ENCODE assay signal across 9 mouse cellular contexts in the genomic region with DNA sequence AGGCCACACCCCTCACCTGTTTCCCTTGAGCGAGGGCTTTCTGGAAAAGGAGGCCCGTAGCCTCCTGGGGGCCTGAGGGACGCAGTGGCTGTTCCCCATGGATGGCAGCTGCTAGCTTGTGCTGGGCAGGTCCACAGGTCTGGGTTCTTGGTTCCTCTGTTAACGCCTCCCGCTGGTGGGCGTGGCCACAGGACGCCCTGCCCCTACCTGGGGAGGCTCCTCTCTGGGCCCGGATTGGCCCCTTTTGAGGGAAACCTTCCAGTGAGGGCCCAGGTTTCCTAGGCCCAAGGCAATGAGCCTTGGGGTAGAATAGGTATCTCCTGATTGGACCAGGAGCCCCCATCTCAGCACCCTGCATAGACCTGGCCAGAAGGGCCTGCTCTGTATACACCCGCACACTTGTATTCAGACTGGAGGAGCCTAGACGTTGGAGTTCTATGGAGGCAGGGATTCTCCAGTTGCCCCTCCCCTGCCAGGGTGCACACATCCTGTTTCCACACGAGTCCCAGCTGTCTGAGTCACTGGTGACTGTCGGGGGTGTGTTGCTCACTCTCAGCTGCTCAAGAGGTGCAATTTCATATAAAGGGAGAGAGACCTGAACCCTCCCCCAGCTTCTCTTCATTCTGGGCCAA. TPM values are rescaled to one million over a fixed set of nuclear protein-coding genes. Genes with fewer than 3 reads are reported as not detected.
DNase-seq lines count a peak whose midpoint lies in the region; ATAC-seq and TF ChIP-seq lines count a peak whose summit lies in the region.
"Had no signal": no experiment of that assay in that cellular context is flagged by ENCODE, and none has a peak within 500 bp of the region (broad histone marks: within the 10 kb centered on the region; RNA-seq: fewer than 3 reads in every experiment).

No protein-coding gene starts in this region.

- no peak overlapping the region for H3K4me2 ChIP-seq in forebrain, embryonic 16.5 days (ENCODE audit: low read length)
- peak overlapping the region; percentile 34 for H3K4me2 ChIP-seq in embryonic facial prominence, embryonic 15.5 days (replicated peaks)
- H3K4me2 ChIP-seq in limb, embryonic 14.5 days (replicated peaks; ENCODE audit: low read depth, low read length, severe bottlenecking): no peak overlapping the region

- H3K27me3 ChIP-seq in forebrain, embryonic 10.5 days (ENCODE audit: poor library complexity, severe bottlenecking): no peaks in the 10 kb centered on the region
- no peaks in the 10 kb centered on the region for H3K27me3 ChIP-seq in forebrain, embryonic 16.5 days (replicated peaks; ENCODE audit: control insufficient read depth, insufficient read depth, low read length)
- H3K27me3 ChIP-seq in embryonic facial prominence, embryonic 15.5 days: no peaks in the 10 kb centered on the region
- no peaks in the 10 kb centered on the region for H3K27me3 ChIP-seq in limb, embryonic 14.5 days (ENCODE audit: control insufficient read depth, insufficient read depth, low read length)

- H3K4me3 ChIP-seq in forebrain, embryonic 10.5 days: 0 out of 2 replicates have a peak overlapping the region, but pooled peaks have one; percentile 12
- H3K4me3 ChIP-seq in forebrain, embryonic 16.5 days (replicated peaks; ENCODE audit: low read length): no peak overlapping the region
- H3K4me3 ChIP-seq in embryonic facial prominence, embryonic 15.5 days (replicated peaks): peak overlapping the region; percentile 28
- H3K4me3 ChIP-seq in limb, embryonic 14.5 days (replicated peaks; ENCODE audit: low read length): no peak overlapping the region
- no peak overlapping the region for H3K4me3 ChIP-seq in olfactory bulb, adult 2 months (ENCODE audit: insufficient read depth, low read depth, low read length)
- H3K4me3 ChIP-seq: heart, adult 2 months had no signal

- no peak overlapping the region for H3K9ac ChIP-seq in forebrain, embryonic 16.5 days (replicated peaks; ENCODE audit: low read depth, low read length)
- no peak overlapping the region for H3K9ac ChIP-seq in embryonic facial prominence, embryonic 15.5 days
- no peak overlapping the region for H3K9ac ChIP-seq in limb, embryonic 14.5 days (ENCODE audit: low read depth, low read length, severe bottlenecking)

- H3K4me1 ChIP-seq in forebrain, embryonic 10.5 days: peaks cover 18% of the 10 kb centered on the region
- H3K4me1 ChIP-seq in forebrain, embryonic 16.5 days (replicated peaks; ENCODE audit: control insufficient read depth, insufficient read depth, low read length): peaks cover 8% of the 10 kb centered on the region
- peaks cover 26% of the 10 kb centered on the region for H3K4me1 ChIP-seq in embryonic facial prominence, embryonic 15.5 days
- H3K4me1 ChIP-seq in limb, embryonic 14.5 days (ENCODE audit: control insufficient read depth, insufficient read depth, low read length): peaks cover 8% of the 10 kb centered on the region; the same call in 1 of the 2 replicates
- peaks cover 36% of the 10 kb centered on the region for H3K4me1 ChIP-seq in olfactory bulb, adult 2 months (ENCODE audit: control insufficient read depth, insufficient read depth, low read length)

- H3K36me3 ChIP-seq in forebrain, embryonic 10.5 days (replicated peaks): peaks cover 46% of the 10 kb centered on the region
- H3K36me3 ChIP-seq in forebrain, embryonic 16.5 days (ENCODE audit: control insufficient read depth, insufficient read depth): peaks cover 30% of the 10 kb centered on the region
- H3K36me3 ChIP-seq in embryonic facial prominence, embryonic 15.5 days: peaks cover 44% of the 10 kb centered on the region
- H3K36me3 ChIP-seq in limb, embryonic 14.5 days (ENCODE audit: control insufficient read depth, insufficient read depth, low read length): peaks cover 43% of the 10 kb centered on the region

- no peak for ATAC-seq in forebrain, embryonic 16.5 days
- ATAC-seq in embryonic facial prominence, embryonic 15.5 days (ENCODE audit: insufficient number of reproducible peaks, low FRiP score, low TSS enrichment, low read depth): peak; percentile 37
- ATAC-seq in limb, embryonic 14.5 days (ENCODE audit: low FRiP score, low read depth): 0 out of 2 replicates have a peak, but pooled peaks have one; percentile 17
- ATAC-seq in monocyte, adult 5-6 weeks (replicated peaks; ENCODE audit: insufficient number of reproducible peaks, low FRiP score, low TSS enrichment, poor library complexity, severe bottlenecking): no peak

- H3K9me3 ChIP-seq in forebrain, embryonic 10.5 days: no peaks in the 10 kb centered on the region
- H3K9me3 ChIP-seq in forebrain, embryonic 16.5 days (ENCODE audit: control insufficient read depth, low read length): no peaks in the 10 kb centered on the region
- H3K9me3 ChIP-seq in embryonic facial prominence, embryonic 15.5 days (replicated peaks): no peaks in the 10 kb centered on the region
- no peaks in the 10 kb centered on the region for H3K9me3 ChIP-seq in limb, embryonic 14.5 days (ENCODE audit: control insufficient read depth, low read length)

- H3K27ac ChIP-seq in forebrain, embryonic 10.5 days: no peak overlapping the region
- no peak overlapping the region for H3K27ac ChIP-seq in forebrain, embryonic 16.5 days (ENCODE audit: low read length)
- H3K27ac ChIP-seq in embryonic facial prominence, embryonic 15.5 days (replicated peaks): peak overlapping the region; percentile 73
- no peak overlapping the region for H3K27ac ChIP-seq in limb, embryonic 14.5 days (replicated peaks; ENCODE audit: low read depth, low read length)
- H3K27ac ChIP-seq in olfactory bulb, adult 2 months (ENCODE audit: insufficient read depth, low read depth, low read length): peak overlapping the region; percentile 12; the same call in 1 of the 2 replicates
- H3K27ac ChIP-seq: heart, adult 2 months had no signal

- TF ChIP-seq CTCF in olfactory bulb, adult 2 months (IDR thresholded peaks at IDR 0.05; ENCODE audit: insufficient read depth, low read depth, low read length): no peak

- WGBS in forebrain, embryonic 10.5 days: 22% methylated on average over 12 of the region's 12 CpGs
- WGBS in forebrain, embryonic 16.5 days: 19% methylated on average over 12 of the region's 12 CpGs
- WGBS in embryonic facial prominence, embryonic 15.5 days: 17% methylated on average over 12 of the region's 12 CpGs
- WGBS in limb, embryonic 14.5 days: 21% methylated on average over 10 of the region's 12 CpGs
- 17% methylated on average over 12 of the region's 12 CpGs for WGBS in olfactory bulb, adult 2 months

- TF ChIP-seq POLR2A in limb, embryonic 14.5 days (IDR thresholded peaks at IDR 0.05; ENCODE audit: borderline replicate concordance, extremely low read depth, insufficient read depth, insufficient read length): no peak
- no peak for TF ChIP-seq POLR2A in olfactory bulb, adult 2 months (IDR thresholded peaks at IDR 0.05; ENCODE audit: insufficient read depth, low read depth, low read length)

- DNase-seq in forebrain, embryonic 10.5 days (ENCODE audit: extremely low spot score, low spot score): no peak
- peak; percentile 86 for DNase-seq in 3134 (ENCODE audit: extremely low read depth, insufficient read length, low spot score)
- DNase-seq in limb, embryonic 14.5 days (ENCODE audit: low spot score): no peak
- no peak for DNase-seq in natural killer cell, adult 2 months (ENCODE audit: low spot score in 2 of 2)

RNA-seq across cellular contexts. Expression of gene Plekhn1, which starts 6.1 kb away (rescaled TPM):
- 21.9 and 23.1 TPM in 2 replicates for polyA plus RNA-seq in forebrain, embryonic 10.5 days (2016; fragmentation: Nextera tagmentation; extraction: Ambion mirVana)
- 27.6 and 31.9 TPM in 2 replicates for polyA plus RNA-seq in forebrain, embryonic 16.5 days (2015; fragmentation: Nextera tagmentation; extraction: Ambion mirVana)
- polyA plus RNA-seq in embryonic facial prominence, embryonic 15.5 days (2015; fragmentation: Nextera tagmentation; extraction: Ambion mirVana): 43.4 and 44.1 TPM in 2 replicates
- polyA plus RNA-seq in limb, embryonic 14.5 days (2012; rRNA removed): 104 and 133 TPM in 2 replicates
- 32.2 and 36.6 TPM in 2 replicates for polyA plus RNA-seq in limb, embryonic 14.5 days (2014; fragmentation: Nextera tagmentation; extraction: Ambion mirVana)
- 117 TPM in 1 of 2 replicates, not detected in the other for polyA plus RNA-seq in olfactory bulb, adult 2 months (2012; ENCODE audit: insufficient read depth, insufficient read length, low replicate concordance, missing spikeins)
- total RNA-seq in monocyte, adult 5-6 weeks (2017): 4.3 to 17.1 TPM (median 16.9 TPM) in 3 replicates

RNA-seq across cellular contexts. Expression of gene Noc2l, which starts 7.3 kb away (rescaled TPM):
- 122 and 124 TPM in 2 replicates for polyA plus RNA-seq in forebrain, embryonic 10.5 days (2016; fragmentation: Nextera tagmentation; extraction: Ambion mirVana)
- polyA plus RNA-seq in forebrain, embryonic 16.5 days (2015; fragmentation: Nextera tagmentation; extraction: Ambion mirVana): 55.3 and 61.4 TPM in 2 replicates
- 68.0 and 71.9 TPM in 2 replicates for polyA plus RNA-seq in embryonic facial prominence, embryonic 15.5 days (2015; fragmentation: Nextera tagmentation; extraction: Ambion mirVana)
- polyA plus RNA-seq in limb, embryonic 14.5 days (2012; rRNA removed): 130 and 147 TPM in 2 replicates
- 61.2 and 62.7 TPM in 2 replicates for polyA plus RNA-seq in limb, embryonic 14.5 days (2014; fragmentation: Nextera tagmentation; extraction: Ambion mirVana)
- polyA plus RNA-seq in olfactory bulb, adult 2 months (2012; ENCODE audit: insufficient read depth, insufficient read length, low replicate concordance, missing spikeins): not detected in 2 replicates
- total RNA-seq in monocyte, adult 5-6 weeks (2017): 33.0 to 53.8 TPM (median 40.5 TPM) in 3 replicates

RNA-seq across cellular contexts. Expression of gene Perm1, which starts 12.8 kb away (rescaled TPM):
- 1.1 TPM in 2 replicates for polyA plus RNA-seq in forebrain, embryonic 10.5 days (2016; fragmentation: Nextera tagmentation; extraction: Ambion mirVana)
- polyA plus RNA-seq in forebrain, embryonic 16.5 days (2015; fragmentation: Nextera tagmentation; extraction: Ambion mirVana): 1.7 and 1.8 TPM in 2 replicates
- 3.8 and 4.6 TPM in 2 replicates for polyA plus RNA-seq in embryonic facial prominence, embryonic 15.5 days (2015; fragmentation: Nextera tagmentation; extraction: Ambion mirVana)
- 0.25 and 0.54 TPM in 2 replicates for polyA plus RNA-seq in limb, embryonic 14.5 days (2012; rRNA removed)
- polyA plus RNA-seq in limb, embryonic 14.5 days (2014; fragmentation: Nextera tagmentation; extraction: Ambion mirVana): 1.0 and 1.2 TPM in 2 replicates
- polyA plus RNA-seq in olfactory bulb, adult 2 months (2012; ENCODE audit: insufficient read depth, insufficient read length, low replicate concordance, missing spikeins): not detected in 2 replicates
- total RNA-seq in monocyte, adult 5-6 weeks (2017): 0.19 to 0.48 TPM in 2 of 3 replicates, not detected in the other

RNA-seq across cellular contexts. Expression of gene AW011738, which starts 25.4 kb away (rescaled TPM):
- 3.9 and 4.4 TPM in 2 replicates for polyA plus RNA-seq in forebrain, embryonic 10.5 days (2016; fragmentation: Nextera tagmentation; extraction: Ambion mirVana)
- polyA plus RNA-seq in forebrain, embryonic 16.5 days (2015; fragmentation: Nextera tagmentation; extraction: Ambion mirVana): 3.3 and 4.0 TPM in 2 replicates
- polyA plus RNA-seq in embryonic facial prominence, embryonic 15.5 days (2015; fragmentation: Nextera tagmentation; extraction: Ambion mirVana): 3.1 and 3.6 TPM in 2 replicates
- 2.2 and 2.4 TPM in 2 replicates for polyA plus RNA-seq in limb, embryonic 14.5 days (2012; rRNA removed)
- 0.41 and 1.4 TPM in 2 replicates for polyA plus RNA-seq in limb, embryonic 14.5 days (2014; fragmentation: Nextera tagmentation; extraction: Ambion mirVana)
- polyA plus RNA-seq in olfactory bulb, adult 2 months (2012; ENCODE audit: insufficient read depth, insufficient read length, low replicate concordance, missing spikeins): not detected in 2 replicates
- 2.6 to 12.3 TPM (median 3.3 TPM) in 3 replicates for total RNA-seq in monocyte, adult 5-6 weeks (2017)

RNA-seq across cellular contexts. Expression of gene Samd11, which starts 26.9 kb away (rescaled TPM):
- polyA plus RNA-seq in forebrain, embryonic 10.5 days (2016; fragmentation: Nextera tagmentation; extraction: Ambion mirVana): 0.42 and 0.78 TPM in 2 replicates
- 0.83 and 2.2 TPM in 2 replicates for polyA plus RNA-seq in forebrain, embryonic 16.5 days (2015; fragmentation: Nextera tagmentation; extraction: Ambion mirVana)
- polyA plus RNA-seq in embryonic facial prominence, embryonic 15.5 days (2015; fragmentation: Nextera tagmentation; extraction: Ambion mirVana): 0.28 and 0.42 TPM in 2 replicates
- 0.58 and 0.78 TPM in 2 replicates for polyA plus RNA-seq in limb, embryonic 14.5 days (2012; rRNA removed)
- 0.12 and 0.43 TPM in 2 replicates for polyA plus RNA-seq in limb, embryonic 14.5 days (2014; fragmentation: Nextera tagmentation; extraction: Ambion mirVana)
- polyA plus RNA-seq in olfactory bulb, adult 2 months (2012; ENCODE audit: insufficient read depth, insufficient read length, low replicate concordance, missing spikeins): not detected in 2 replicates
- total RNA-seq in monocyte, adult 5-6 weeks (2017): 0.19 to 1.8 TPM (median 0.29 TPM) in 3 replicates
- total RNA-seq: heart, adult 2 months had no signal

Comparison
In these comparisons a context has a peak if more than half of its experiments do, and no peak if none do; other contexts are left out.
1. H3K4me3 ChIP-seq: peak in forebrain, embryonic 10.5 days (single experiment) and embryonic facial prominence, embryonic 15.5 days (single experiment); none in forebrain, embryonic 16.5 days (single experiment), limb, embryonic 14.5 days (single experiment) and olfactory bulb, adult 2 months (single experiment).
2. H3K27ac ChIP-seq: peak in embryonic facial prominence, embryonic 15.5 days (single experiment) and olfactory bulb, adult 2 months (single experiment); none in forebrain, embryonic 10.5 days (single experiment), forebrain, embryonic 16.5 days (single experiment) and limb, embryonic 14.5 days (single experiment).
3. ATAC-seq: peak in embryonic facial prominence, embryonic 15.5 days (single experiment) and limb, embryonic 14.5 days (single experiment); none in forebrain, embryonic 16.5 days (single experiment) and monocyte, adult 5-6 weeks (single experiment).